ENCODE assay signal across 9 mouse cellular contexts in the genomic region with DNA sequence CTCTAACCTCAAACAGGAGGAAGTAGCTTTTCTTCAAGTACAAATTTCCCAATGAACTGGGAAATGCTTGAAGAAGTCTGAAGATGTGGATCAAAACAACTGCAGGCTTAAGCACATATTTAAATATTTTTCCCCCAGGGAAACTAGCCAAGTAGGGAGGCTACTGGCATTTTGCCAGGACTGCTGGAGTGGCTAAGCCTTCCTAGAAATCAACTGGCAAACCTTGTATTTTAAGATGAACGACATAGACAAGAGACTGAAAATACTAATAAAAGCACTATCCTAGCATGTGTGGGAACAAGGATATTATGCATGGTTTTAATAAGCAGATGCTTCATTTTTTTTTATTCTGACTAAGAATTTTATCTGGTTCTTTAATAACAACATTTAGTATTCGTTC. TPM values are rescaled to one million over a fixed set of nuclear protein-coding genes. Genes with fewer than 3 reads are reported as not detected.
DNase-seq lines count a peak whose midpoint lies in the region; ATAC-seq lines count a peak whose summit lies in the region.
"Had no signal": no experiment of that assay in that cellular context is flagged by ENCODE, and none has a peak within 500 bp of the region (broad histone marks: within the 10 kb centered on the region; RNA-seq: fewer than 3 reads in every experiment).

No protein-coding gene starts in this region.

- no peaks in the 10 kb centered on the region for H3K9me3 ChIP-seq in hindbrain, embryonic 14.5 days (ENCODE audit: control insufficient read depth, low read length)
- no peaks in the 10 kb centered on the region for H3K9me3 ChIP-seq in hindbrain, embryonic 16.5 days (ENCODE audit: control insufficient read depth, low read length)
- H3K9me3 ChIP-seq in forebrain, embryonic 10.5 days = no peaks in the 10 kb centered on the region
- H3K9me3 ChIP-seq in hindbrain, embryonic 13.5 days = no peaks in the 10 kb centered on the region
- H3K9me3 ChIP-seq: limb, embryonic 12.5 days had no signal

- ATAC-seq in hindbrain, embryonic 14.5 days (ENCODE audit: low FRiP score) = no peak
- no peak for ATAC-seq in hindbrain, embryonic 16.5 days
- ATAC-seq in hindbrain, embryonic 13.5 days (ENCODE audit: low FRiP score) = no peak

- WGBS in hindbrain, embryonic 14.5 days = 50% methylated on average over 2 of the region's 2 CpGs
- WGBS in hindbrain, embryonic 16.5 days = 41% methylated on average over 2 of the region's 2 CpGs
- 74% methylated on average over 2 of the region's 2 CpGs for WGBS in forebrain, embryonic 10.5 days
- WGBS in hindbrain, embryonic 13.5 days = 50% methylated on average over 2 of the region's 2 CpGs

- H3K36me3 ChIP-seq in hindbrain, embryonic 14.5 days (replicated peaks; ENCODE audit: control insufficient read depth, insufficient read depth) = no peaks in the 10 kb centered on the region
- no peaks in the 10 kb centered on the region for H3K36me3 ChIP-seq in hindbrain, embryonic 16.5 days (ENCODE audit: control insufficient read depth, insufficient read depth, low read length)
- no peaks in the 10 kb centered on the region for H3K36me3 ChIP-seq in forebrain, embryonic 10.5 days (replicated peaks)
- no peaks in the 10 kb centered on the region for H3K36me3 ChIP-seq in hindbrain, embryonic 13.5 days
- H3K36me3 ChIP-seq: limb, embryonic 12.5 days had no signal

- no peak overlapping the region for H3K9ac ChIP-seq in hindbrain, embryonic 14.5 days
- H3K9ac ChIP-seq in hindbrain, embryonic 16.5 days (ENCODE audit: low read depth, low read length) = no peak overlapping the region
- H3K9ac ChIP-seq in hindbrain, embryonic 13.5 days = no peak overlapping the region
- H3K9ac ChIP-seq: limb, embryonic 12.5 days had no signal

- peaks cover 17% of the 10 kb centered on the region for H3K4me1 ChIP-seq in hindbrain, embryonic 14.5 days (replicated peaks; ENCODE audit: control insufficient read depth, insufficient read depth, low read length)
- peaks cover 11% of the 10 kb centered on the region for H3K4me1 ChIP-seq in hindbrain, embryonic 16.5 days (ENCODE audit: control insufficient read depth, insufficient read depth, low read depth, low read length)
- H3K4me1 ChIP-seq in forebrain, embryonic 10.5 days = peaks cover 19% of the 10 kb centered on the region
- H3K4me1 ChIP-seq in hindbrain, embryonic 13.5 days (replicated peaks) = peaks cover 14% of the 10 kb centered on the region

- no peak overlapping the region for H3K27ac ChIP-seq in hindbrain, embryonic 14.5 days
- no peak overlapping the region for H3K27ac ChIP-seq in hindbrain, embryonic 16.5 days (ENCODE audit: low read depth, low read length)
- H3K27ac ChIP-seq in forebrain, embryonic 10.5 days = no peak overlapping the region
- H3K27ac ChIP-seq in hindbrain, embryonic 13.5 days = no peak overlapping the region
- H3K27ac ChIP-seq: limb, embryonic 12.5 days had no signal

- peak; percentile 51 for DNase-seq in hindbrain, embryonic 14.5 days (ENCODE audit: low spot score)
- peak; percentile 81 for DNase-seq in NIH3T3 (ENCODE audit: low read depth)
- DNase-seq in fibroblast of lung, adult 2 months (ENCODE audit: low read depth) = peak; percentile 40
- peak; percentile 75 to 79 for DNase-seq in lung, adult 18-20 months
- DNase-seq in thymus, postnatal 14 days = no peak
- no peak for DNase-seq in forebrain, embryonic 10.5 days (ENCODE audit: extremely low spot score, low spot score)

- no peaks in the 10 kb centered on the region for H3K27me3 ChIP-seq in hindbrain, embryonic 14.5 days (ENCODE audit: control insufficient read depth, insufficient read depth, low read length)
- H3K27me3 ChIP-seq in hindbrain, embryonic 16.5 days (replicated peaks; ENCODE audit: control insufficient read depth, insufficient read depth, low read length) = no peaks in the 10 kb centered on the region
- H3K27me3 ChIP-seq in forebrain, embryonic 10.5 days (ENCODE audit: poor library complexity, severe bottlenecking) = no peaks in the 10 kb centered on the region
- 0 out of 2 replicates have a peak, but pooled peaks cover 4% of the 10 kb centered on the region for H3K27me3 ChIP-seq in hindbrain, embryonic 13.5 days
- H3K27me3 ChIP-seq: limb, embryonic 12.5 days had no signal

- no peak overlapping the region for H3K4me2 ChIP-seq in hindbrain, embryonic 14.5 days (replicated peaks)
- H3K4me2 ChIP-seq in hindbrain, embryonic 16.5 days (ENCODE audit: low read length) = no peak overlapping the region
- H3K4me2 ChIP-seq in hindbrain, embryonic 13.5 days = no peak overlapping the region
- H3K4me2 ChIP-seq: limb, embryonic 12.5 days had no signal

- no peak overlapping the region for H3K4me3 ChIP-seq in hindbrain, embryonic 14.5 days (replicated peaks; ENCODE audit: low read length)
- no peak overlapping the region for H3K4me3 ChIP-seq in hindbrain, embryonic 16.5 days (ENCODE audit: low read length)
- H3K4me3 ChIP-seq in forebrain, embryonic 10.5 days = no peak overlapping the region
- no peak overlapping the region for H3K4me3 ChIP-seq in hindbrain, embryonic 13.5 days
- H3K4me3 ChIP-seq: limb, embryonic 12.5 days had no signal

RNA-seq across cellular contexts. Expression of gene Mrpl1, which starts 2.4 kb away (rescaled TPM):
- polyA plus RNA-seq in hindbrain, embryonic 14.5 days (2014; fragmentation: Nextera tagmentation; extraction: Ambion mirVana) = 18.5 and 19.0 TPM in 2 replicates
- polyA plus RNA-seq in hindbrain, embryonic 16.5 days (2015; fragmentation: Nextera tagmentation; extraction: Ambion mirVana) = 14.2 and 16.3 TPM in 2 replicates
- 22.9 and 23.2 TPM in 2 replicates for polyA plus RNA-seq in forebrain, embryonic 10.5 days (2016; fragmentation: Nextera tagmentation; extraction: Ambion mirVana)
- 18.5 and 19.8 TPM in 2 replicates for polyA plus RNA-seq in hindbrain, embryonic 13.5 days (2015; fragmentation: Nextera tagmentation; extraction: Ambion mirVana)

RNA-seq across cellular contexts. Expression of gene Cnot6l, which starts 42.9 kb away (rescaled TPM):
- polyA plus RNA-seq in hindbrain, embryonic 14.5 days (2014; fragmentation: Nextera tagmentation; extraction: Ambion mirVana) = 19.1 and 20.0 TPM in 2 replicates
- polyA plus RNA-seq in hindbrain, embryonic 16.5 days (2015; fragmentation: Nextera tagmentation; extraction: Ambion mirVana) = 11.8 and 12.4 TPM in 2 replicates
- 8.8 and 10.2 TPM in 2 replicates for polyA plus RNA-seq in forebrain, embryonic 10.5 days (2016; fragmentation: Nextera tagmentation; extraction: Ambion mirVana)
- 13.3 and 14.7 TPM in 2 replicates for polyA plus RNA-seq in hindbrain, embryonic 13.5 days (2015; fragmentation: Nextera tagmentation; extraction: Ambion mirVana)

Comparison
In these comparisons a context has a peak if more than half of its experiments do, and no peak if none do; other contexts are left out.
1. DNase-seq: peak in hindbrain, embryonic 14.5 days (single experiment), NIH3T3 (single experiment), fibroblast of lung, adult 2 months (single experiment) and lung, adult 18-20 months (2 of 2); none in thymus, postnatal 14 days (single experiment) and forebrain, embryonic 10.5 days (single experiment).